Mouse (Mus musculus): Measurements from ENCODE around the gene H2-DMb2.
A peak's percentile ranks its signal among the peaks of the same experiment; 100 is the strongest.

Gene H2-DMb2

DNA sequence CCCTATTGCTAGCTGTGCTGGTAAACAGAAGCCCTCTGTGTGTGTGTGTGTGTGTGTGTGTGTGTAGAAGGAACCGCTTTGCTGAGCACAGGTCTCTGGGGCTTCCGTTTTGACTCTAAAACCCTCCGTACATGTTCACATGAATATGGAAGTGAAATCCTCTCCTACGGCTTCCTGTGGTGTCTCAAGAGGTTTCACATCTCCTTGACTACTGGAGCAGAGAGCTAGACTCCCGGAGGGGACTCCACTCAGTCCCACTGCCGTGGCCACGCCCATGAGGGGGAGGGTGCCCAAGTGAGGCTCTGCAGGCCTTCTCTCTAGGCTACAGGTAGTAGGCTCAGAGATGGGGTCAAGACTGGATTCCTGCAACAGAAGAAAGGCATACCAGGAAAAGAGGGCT lies at the start of gene H2-DMb2:
TSS of gene H2-DMb2 (plus strand) at position 275 of the 400 bp plus-strand sequence.
- peak; percentile 45 to 58 for DNase-seq (ENCODE audit: inconsistent age in 2 of 2, low spot score in 1 of 2)

DNA sequence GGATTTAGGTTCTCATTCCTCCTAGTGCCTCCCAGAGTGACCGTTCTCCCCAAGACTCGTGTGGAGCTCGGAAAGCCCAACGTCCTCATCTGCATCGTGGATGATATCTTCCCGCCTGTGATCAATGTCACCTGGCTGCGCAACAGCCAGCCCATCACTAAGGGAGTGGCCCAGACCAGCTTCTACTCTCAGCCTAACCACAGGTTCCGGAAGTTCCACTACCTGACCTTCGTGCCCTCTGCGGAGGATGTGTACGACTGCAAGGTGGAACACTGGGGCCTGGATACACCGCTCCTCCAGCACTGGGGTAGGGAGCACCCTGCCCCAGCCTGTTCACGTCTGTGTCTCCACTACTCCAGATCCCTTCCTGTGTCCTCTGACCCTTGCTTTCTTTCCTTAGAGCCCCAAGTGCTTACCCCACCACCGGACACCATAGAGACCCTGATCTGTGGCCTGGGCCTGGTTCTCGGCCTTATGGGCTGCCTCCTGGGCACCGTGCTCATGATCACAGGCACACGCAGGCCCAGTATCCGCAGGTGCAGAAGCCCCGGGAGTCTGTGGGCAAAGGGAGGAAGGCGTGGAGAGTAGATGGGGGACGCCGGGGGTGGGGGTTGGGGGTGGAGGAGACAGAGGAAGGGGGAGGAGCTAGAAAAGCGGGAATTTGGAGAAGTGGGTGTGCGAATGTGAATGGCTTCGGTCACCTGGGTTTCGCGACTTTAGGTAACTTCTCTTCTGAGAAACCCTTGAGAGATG lies 48.6 kb upstream of the H2-DMb2 start:
- DNase-seq (ENCODE audit: inconsistent age in 2 of 2, low spot score in 1 of 2), result no peak

DNA sequence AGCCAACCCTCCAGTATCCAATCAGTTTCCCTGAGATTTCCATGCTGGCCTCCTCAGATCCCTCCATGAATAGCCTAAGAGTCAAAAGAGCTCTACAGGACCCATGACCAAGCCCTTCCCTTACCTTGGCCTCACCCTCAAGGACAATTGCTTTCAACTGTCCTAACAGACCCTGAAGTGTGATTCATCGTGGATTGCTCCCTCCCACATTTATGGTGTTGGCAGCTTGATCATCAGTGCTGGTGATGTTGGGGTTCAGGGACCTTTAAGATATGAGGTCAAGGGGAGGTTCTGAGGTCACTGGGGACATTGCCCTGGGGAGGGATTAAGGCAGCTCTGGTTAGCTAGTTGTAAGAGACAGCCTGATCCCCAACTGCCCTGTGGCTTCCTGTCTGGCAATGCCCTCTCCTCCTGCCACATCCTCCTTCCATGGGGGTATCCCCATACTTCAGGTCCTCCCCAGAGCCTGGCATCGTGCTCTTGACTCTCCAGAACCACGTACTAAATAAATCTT lies 46.6 kb upstream of the H2-DMb2 start:
- DNase-seq (ENCODE audit: inconsistent age in 2 of 2, low spot score in 1 of 2), result peak; percentile 46 to 83

DNA sequence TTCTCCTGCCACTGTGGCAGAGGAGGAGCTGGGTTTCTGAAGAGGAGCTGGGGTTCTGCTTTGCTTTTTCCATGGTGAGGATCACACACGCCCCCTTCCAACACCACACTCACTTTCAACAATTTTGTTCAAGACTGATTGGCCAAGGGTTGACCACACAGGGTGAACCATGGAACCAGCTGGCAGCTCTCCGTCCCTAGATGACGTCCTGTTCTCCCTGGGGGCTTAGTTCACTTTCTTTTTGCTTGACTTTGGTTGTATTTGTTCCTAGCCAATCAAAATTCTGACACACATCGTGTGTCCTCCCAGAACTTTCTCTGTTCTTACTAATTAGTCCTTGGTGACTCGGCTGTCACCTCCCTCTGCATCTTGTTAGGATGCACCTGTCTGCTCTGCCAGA lies 45.8 kb upstream of the H2-DMb2 start:
- DNase-seq (ENCODE audit: inconsistent age in 2 of 2, low spot score in 1 of 2), result peak in 1 of 2 experiments; percentile 31

DNA sequence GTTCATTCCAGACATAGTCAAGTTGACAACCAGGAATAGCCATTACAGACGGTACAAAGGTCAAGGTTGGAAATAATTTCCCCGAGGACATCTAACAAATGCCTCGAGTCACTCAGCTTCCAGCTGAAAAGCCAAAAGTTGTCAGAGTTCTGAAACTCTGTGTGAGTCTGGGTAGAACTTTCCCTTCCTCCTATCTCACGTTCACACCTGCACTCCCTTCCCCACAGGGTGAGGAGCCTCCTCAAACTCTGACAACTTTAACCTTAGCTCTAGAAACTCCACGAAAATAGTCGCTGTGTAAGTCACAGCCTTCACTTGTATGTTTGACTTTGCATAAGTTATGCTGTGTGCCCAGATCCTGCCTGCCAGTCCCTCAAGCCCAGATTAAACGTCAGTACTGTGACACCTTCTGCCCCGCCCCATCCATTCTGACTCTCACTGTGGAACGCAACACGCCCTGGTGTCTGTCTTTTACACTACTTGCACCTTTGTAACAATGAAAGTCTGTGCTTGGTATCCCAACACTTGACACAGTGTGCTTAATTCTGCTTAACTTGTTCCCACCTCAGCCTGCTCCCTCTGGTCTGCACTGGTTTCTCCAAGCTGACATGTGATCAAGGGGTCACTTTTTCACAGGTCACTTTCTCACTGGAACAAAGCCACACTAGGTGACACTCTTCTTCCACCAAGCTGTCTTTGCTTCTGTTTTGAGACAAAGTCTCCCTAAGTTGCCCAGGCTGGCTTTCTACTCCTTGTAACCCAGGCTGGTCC lies 44.2 kb upstream of the H2-DMb2 start:
- peak in 1 of 2 experiments; percentile 61 for DNase-seq (ENCODE audit: inconsistent age in 2 of 2, low spot score in 1 of 2)

DNA sequence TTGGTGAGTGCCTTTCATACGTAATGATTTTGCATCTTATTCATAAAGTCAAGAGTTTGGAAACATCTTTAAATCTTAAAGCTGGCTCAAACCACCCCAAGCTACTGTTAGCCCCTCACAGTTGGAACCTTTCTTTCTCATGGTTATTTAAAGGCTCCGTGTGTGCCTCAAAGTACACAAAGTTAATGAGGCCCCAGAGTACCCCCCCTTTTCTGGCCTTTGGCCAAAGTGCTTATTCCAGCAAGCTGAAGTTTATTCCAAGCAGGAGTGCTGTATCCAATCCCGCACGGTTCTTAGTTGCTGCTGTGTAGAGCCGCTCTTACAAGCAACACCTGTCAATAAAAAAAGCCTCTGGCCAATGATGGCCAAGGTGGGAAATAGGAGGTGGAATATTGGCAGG lies 43.6 kb upstream of the H2-DMb2 start:
- DNase-seq (ENCODE audit: inconsistent age in 2 of 2, low spot score in 1 of 2), result no peak

DNA sequence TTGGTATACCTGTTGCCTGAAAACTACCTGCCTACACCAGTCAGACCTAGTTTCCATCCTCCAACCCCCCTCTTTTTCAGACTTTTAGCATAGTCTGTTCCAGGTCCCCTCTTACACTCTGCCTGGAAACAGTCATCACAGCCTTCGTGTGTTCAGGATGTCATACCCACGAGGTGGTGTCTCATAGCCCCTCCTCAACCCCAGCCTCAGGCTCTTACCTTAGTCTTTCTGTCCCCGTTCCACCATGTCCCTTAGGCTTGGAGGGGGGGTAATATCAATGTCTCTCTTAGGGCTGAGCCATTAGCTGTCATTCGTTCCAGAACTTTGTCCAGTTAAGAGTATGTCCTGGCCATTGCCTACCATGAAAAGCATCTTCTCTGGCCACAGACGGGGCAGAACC lies 41.9 kb upstream of the H2-DMb2 start:
- no peak for DNase-seq (ENCODE audit: inconsistent age in 2 of 2, low spot score in 1 of 2)

DNA sequence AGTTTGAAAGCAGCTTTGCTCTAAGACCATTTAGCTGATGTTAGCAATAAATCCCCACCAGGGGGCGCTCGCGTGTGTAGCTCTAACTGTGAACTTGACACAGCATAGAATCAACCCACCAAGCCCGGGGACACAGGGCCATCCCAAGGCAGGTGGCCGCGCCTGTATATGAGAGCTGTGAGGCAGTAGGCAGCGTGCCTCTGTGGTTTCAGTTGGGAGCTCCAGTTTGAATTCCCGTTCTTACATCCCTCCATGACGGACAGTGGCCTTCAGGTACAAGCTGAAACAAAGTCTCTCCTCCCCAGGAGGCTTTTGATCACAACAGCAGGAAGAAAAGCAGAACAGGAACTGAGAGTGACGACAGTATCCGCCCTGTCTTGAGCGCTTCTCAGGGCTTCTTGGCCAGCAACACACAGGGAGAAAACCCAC lies 41.5 kb upstream of the H2-DMb2 start:
- peak; percentile 89 to 97 for DNase-seq (ENCODE audit: inconsistent age in 2 of 2, low spot score in 1 of 2)

DNA sequence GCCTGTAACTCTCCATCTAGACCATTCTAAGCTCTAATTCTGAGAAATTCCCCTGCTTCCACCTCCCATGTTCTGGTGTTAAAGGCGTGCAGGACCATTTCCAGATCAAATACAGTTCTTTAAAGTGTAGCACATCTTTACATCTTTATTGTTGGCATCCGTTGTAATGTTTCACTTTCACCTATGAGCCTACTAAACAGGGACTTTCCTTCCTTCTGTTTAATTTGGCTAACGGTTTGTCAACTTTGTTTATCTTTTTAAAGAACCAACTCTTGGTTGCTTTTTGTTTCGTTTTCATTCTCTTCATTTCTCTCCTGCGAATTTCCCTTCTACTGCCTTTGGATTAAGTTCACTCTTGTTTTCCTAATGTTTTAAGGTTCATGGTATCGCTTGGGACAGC lies 40.3 kb upstream of the H2-DMb2 start:
- peak in 1 of 2 experiments; percentile 37 for DNase-seq (ENCODE audit: inconsistent age in 2 of 2, low spot score in 1 of 2)

DNA sequence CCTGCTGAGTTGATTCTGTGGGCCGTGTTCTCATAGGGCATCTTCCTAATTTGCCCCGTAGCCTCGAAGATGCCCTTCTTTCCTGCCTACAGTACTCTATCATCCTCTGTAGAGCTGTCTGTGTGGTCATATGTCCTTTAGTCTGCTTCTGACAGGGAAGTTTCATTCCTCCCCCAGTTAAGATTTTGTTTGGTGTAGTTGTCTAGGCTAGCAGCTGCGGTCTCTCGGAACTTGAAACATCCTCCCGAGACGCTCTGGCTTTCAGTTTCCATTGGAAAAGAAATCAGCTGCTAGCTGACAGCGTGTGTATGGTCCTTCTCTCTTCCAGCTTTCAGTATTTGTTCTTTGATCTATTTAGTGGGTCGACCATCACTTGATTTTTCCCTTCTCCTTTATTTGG lies 38.3 kb upstream of the H2-DMb2 start:
- no peak for DNase-seq (ENCODE audit: inconsistent age in 2 of 2, low spot score in 1 of 2)

DNA sequence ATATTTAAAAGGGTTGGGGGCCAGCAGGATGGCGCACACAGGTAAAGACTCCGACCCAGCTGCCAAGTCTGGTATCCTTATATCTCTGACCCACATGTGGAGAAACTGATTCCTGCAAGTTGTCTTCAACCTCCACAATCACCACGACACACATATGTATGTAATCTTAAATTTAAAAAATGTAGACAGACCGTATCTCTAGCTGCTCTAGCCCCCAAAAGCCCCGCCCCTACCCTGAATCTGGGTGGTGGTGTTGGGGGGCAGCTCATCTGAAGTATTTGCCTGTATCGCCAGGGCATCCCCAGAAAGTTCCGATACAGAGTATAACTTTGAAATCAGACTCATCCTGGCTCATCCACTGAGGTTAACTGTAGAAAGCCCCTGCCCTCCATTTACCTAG lies 36.6 kb upstream of the H2-DMb2 start:
- no peak for DNase-seq (ENCODE audit: inconsistent age in 2 of 2, low spot score in 1 of 2)

DNA sequence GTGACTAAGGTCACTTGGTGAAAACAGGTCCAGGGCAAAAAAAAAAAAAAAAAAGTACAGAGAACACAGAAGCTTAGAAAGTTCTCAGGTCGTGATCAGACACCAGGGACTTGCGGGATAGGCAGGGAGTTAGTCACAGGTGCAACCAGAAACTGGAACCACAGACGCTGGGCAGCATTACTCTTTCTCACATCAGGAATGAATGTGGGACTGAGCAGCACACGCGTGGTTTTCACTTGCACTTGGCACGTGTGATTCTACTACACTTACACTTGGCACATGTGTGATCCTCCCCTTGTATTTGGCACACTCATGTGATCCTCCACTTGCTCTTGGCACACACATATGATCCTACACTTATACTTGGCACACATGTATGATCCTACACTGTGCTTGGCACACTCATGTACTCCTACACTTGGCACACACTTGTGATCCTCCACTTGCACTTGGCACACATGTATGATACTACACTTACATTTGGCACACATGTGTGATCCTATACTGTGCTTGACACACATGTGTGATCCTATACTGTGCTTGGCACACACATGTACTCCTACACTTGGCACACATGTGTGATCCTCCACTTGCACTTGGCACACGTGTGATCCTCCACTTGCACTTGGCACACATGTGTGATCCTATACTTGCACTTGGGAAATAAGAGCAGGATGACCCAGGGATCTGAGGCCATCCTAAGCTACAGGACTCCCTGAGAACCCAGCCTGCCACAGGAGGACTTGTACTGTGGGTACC lies 35.8 kb upstream of the H2-DMb2 start:
- DNase-seq (ENCODE audit: inconsistent age in 2 of 2, low spot score in 1 of 2), result no peak

DNA sequence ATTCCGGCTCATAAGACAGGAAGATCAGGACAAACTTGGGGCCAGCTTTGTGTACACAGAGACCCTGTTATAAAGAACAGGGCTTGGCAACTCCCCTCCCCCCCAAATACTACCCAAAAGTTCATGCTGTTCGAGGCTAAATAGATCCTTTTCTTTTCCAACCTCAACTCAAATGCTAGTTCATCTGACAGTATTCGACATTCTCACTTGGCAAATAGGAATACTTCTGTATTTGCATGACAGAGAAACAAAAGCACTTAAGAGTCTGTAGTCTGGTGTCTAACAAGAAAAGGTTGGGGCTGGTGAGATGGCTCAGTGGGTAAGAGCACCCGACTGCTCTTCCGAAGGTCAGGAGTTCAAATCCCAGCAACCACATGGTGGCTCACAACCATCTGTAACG lies 34.6 kb upstream of the H2-DMb2 start:
- no peak for DNase-seq (ENCODE audit: inconsistent age in 2 of 2, low spot score in 1 of 2)

DNA sequence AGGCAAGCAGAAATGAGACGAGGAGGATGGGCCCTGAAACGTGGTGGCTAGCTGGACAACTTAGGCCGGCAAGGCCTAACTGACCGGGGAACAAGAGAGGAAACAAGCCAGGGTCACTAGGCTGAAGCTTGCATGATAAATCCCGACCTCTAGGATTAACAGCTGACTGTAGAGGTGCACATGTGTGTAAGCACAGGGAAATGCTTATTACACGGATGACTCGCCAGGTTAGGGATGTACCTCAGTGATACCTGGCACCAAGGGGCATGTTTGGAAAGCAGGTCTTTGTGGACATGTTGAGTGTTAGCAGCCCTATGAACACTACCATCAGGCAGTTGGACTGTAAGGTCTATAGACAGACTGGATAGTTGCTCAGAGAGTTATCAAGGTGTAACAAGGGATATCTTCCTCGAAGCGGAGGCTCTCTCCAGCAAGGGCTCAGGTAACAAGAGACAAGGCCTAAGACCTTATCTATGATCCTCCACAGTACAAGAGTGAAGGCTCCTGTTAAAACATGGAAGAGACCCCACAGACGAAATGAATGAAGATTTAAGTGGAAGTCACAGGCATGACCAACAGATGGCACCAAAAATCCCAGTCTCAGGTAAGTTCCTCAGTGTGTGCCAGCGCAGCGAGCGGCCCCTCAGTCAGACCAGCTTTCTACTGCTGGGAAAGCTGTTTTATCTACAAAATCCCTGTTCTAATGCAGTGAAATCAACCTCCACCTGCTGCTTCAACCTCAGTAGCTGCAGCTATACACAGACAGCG lies 33.9 kb upstream of the H2-DMb2 start:
- DNase-seq (ENCODE audit: inconsistent age in 2 of 2, low spot score in 1 of 2), result peak in 1 of 2 experiments; percentile 63

DNA sequence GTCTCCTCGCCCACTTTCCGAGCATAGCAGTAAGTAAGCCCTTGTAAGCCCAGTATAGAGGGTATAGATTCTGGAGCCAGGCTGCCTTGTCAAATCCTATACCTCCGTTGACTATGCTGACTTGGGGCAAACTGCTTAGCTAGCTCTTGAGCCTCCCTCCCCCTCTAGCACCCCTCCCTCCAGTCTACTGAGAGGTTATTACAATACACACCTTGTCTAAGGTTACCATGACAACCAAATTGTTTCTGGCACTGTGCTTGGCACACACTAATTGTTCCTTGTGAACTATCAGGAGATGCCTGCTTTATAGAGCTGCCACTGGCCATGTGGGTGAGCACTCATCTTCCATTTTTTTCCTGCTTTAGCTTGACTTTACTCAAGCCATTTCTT lies 33.3 kb upstream of the H2-DMb2 start:
- no peak for DNase-seq (ENCODE audit: inconsistent age in 2 of 2, low spot score in 1 of 2)

DNA sequence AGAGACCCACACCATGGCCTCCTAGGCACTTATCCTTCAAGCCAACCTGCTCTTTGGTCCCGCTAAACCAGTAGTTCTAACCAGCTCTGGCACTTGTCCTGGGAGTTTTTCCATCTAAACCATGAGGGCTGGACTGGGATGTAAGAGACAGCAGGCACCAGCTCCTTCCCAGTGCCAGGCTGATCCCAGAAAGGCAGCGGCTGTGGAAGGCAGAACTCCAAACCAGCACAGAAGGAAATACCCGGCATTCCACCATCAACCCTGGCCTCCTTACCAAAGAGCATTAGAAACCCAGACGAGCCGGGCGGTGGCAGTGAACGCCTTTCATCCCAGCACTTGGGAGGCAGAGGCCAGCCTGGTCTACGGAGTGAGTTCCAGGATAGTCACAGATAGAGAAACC lies 32.8 kb upstream of the H2-DMb2 start:
- DNase-seq (ENCODE audit: inconsistent age in 2 of 2, low spot score in 1 of 2), result no peak

DNA sequence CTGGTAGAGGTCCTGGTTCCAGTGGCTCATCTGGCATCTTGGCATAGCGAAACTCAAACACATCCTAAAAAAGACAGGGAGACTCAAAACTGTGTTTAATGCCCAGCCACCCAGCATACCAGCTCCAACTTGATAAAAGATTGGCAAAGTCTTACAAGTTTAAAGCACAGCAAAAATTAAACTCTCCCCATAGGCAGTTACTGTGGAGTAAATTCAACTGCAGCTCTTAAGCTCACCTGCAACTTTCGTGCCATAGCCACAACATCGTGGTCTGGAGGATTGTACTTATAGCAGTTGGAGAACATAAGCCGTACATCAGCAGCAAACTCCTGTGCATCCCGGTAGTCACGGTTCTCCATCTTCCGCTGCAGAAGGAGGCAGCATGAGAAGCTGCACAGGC lies 29.0 kb upstream of the H2-DMb2 start:
- no peak for DNase-seq (ENCODE audit: inconsistent age in 2 of 2, low spot score in 1 of 2)

DNA sequence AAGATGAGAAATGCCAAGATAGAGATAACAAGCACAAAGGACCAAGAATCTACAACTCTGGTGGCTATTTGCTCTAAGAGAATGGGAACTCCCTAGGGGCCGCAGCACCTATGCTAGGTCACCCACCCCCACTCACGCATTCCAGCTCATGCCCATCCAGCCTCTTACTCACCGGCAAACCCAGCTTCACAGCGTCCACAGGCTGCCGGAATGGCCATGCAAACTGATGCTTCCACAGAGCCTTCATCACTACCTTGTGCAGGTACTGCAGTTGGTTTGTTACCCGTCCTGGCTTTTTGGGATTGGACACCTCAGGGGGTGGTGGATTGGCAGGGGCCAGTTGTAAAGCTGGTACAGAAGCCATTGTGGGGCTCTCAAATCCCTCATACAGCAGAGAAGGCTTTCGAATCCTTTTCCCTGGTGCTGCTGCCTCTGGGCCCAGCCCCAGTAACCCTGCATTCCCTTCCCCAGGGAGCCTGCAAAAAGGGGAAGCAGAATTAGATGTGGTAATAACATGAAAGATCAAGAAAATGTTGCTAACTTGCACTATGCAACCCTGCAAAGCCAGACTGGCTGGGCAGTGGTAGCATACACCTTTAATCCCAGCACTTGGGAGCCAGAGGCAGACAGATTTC lies 26.3 kb upstream of the H2-DMb2 start:
- DNase-seq (ENCODE audit: inconsistent age in 2 of 2, low spot score in 1 of 2), result peak in 1 of 2 experiments; percentile 73

DNA sequence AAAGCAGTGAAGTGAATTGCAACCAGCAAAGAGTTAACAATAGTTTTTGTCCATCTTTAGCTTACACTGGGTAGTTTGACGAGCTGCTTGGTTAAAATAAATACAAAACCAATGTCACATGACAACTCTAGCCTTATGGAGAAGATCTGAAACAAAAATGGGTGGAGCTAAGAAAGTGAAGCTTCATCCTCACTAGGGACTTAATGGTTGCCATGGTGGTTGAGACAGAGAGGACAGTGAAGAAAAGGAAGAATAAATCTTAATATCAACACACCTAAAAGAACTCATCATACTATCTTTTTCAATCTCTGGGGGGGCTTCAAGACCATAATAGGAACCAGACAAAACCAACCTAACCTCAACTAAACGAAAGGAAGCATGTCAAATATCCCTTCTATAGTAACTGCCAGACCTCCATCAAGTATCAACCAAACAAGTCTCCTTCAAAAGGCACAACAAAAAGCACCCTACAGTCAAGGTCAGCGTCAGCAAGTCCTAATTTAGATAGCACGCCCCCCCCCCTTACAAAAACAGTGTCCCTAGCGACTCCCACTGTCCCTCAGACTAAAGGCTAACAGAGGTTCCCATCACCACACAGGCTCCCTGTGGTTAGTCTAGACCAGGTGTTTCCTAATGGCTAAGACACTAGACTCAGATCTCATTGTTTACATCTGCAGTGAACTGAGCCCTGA lies 25.5 kb upstream of the H2-DMb2 start:
- DNase-seq (ENCODE audit: inconsistent age in 2 of 2, low spot score in 1 of 2), result peak in 1 of 2 experiments; percentile 65

Measured in adrenal gland, adult (tissue).